Mouse (Mus musculus): ENCODE measurements around the gene Epha8. TPM values are rescaled to one million over a fixed set of nuclear protein-coding genes. Genes with fewer than 3 reads are reported as not detected.

Epha8 gene
- polyA plus RNA-seq (2015; fragmentation: Nextera tagmentation; extraction: Ambion mirVana) = 13.9 and 16.5 TPM in 2 replicates

DNA sequence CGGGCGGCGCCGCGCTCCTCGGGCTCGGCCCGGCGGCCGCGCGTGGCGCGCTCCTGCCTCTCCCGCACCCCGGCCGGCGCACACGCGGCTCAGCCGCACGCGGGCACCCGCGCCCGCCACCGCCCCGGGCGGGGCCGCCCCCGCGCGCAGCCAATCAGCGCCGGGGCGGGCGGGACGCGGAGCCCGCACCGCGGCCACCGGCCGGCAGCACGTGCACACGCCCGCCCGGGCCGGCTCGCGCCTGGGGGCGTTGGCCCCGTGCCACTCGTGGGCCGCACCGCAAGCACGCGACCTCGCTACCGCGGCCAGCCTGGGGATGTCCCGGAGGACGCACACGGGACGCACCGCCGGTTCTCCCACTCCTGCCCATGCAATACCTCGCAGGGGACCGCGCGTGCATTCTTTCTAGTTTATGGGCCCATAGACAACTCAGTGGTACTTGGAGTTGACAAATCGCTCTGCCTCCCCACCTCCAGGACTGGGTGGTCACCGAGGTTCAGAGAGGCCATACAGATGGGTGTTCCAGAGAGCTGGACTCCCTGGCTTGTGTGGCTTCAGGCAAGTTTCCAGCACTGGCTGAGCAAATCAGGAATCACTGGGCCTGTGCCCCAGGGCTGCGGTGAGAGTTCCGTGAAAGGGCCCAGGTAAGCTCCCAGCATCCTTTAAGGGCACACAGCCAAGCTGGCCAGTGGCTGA is at the start of gene Epha8:
Gene Epha8, minus strand, starts transcription at position 66 of the 696 bp plus-strand sequence.
- no peaks in the 10 kb centered on the region for H3K36me3 ChIP-seq
- H3K4me2 ChIP-seq = peak within 1 kb of the TSS; percentile 98
- peaks cover 40% of the 10 kb centered on the region for H3K27me3 ChIP-seq
- H3K4me3 ChIP-seq = peak within 1 kb of the TSS; percentile 54
- no peaks in the 10 kb centered on the region for H3K9me3 ChIP-seq
- 2% methylated on average over 35 of the region's 75 CpGs for WGBS
- peak; percentile 82 for ATAC-seq (ENCODE audit: low FRiP score, low read depth)
- peaks cover 38% of the 10 kb centered on the region for H3K4me1 ChIP-seq (replicated peaks)
- H3K9ac ChIP-seq = peak within 1 kb of the TSS; percentile 56
- H3K27ac ChIP-seq (replicated peaks) = no peak within 1 kb of the TSS

DNA sequence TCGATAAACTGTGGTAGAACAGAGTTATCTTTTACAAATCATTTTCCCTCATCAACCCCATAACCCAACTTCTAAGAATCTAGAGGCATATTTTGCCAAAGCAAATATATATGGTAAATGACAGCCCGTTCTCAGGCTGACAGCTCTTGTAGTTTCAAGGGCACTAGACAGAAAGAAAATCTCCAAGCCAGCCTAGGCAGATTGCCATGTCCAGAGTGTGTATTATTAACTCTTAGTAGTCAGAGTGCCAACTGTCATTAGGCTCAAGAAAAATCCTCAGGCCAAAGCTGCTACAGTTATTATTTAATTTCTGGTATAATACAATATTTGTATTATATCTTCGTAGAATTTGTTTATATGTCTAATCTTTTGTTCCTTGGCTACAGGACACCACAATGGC is 45.2 kb upstream of the Epha8 start:
- no peak for ATAC-seq (ENCODE audit: low FRiP score, low read depth)

DNA sequence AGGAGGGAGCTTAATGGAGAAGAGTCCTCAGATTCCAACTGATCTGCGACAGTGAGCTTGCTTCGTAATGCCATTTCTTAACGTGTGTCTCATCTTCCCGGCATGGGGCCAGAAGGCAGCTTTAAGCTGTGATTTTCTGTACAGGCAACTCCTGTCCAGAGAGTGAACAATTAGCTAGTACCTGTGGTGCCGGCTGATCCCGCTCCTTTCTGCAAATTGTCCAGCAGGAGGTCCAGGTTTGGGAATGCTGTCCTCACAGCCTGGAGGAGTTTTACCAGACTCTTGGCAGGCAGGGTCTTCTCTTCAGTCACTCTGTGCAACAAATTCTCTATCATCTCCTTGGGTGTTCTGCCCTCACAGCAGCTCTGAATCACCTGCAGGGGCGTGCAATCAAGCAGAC is 44.4 kb upstream of the Epha8 start:
- Histone ChIP-seq H3K27me3 (no peaks in the 10 kb centered on the region), H3K27ac (replicated peaks) (no peak overlapping the region; the same call in 1 of the 2 replicates)

More for the DNA sequence above, 45.2 kb upstream of the Epha8 start:
- H3K4me1 ChIP-seq (replicated peaks) = peaks cover 32% of the 10 kb centered on the region
- no peak overlapping the region for H3K4me2 ChIP-seq
- no peak overlapping the region; the same call in 1 of the 2 replicates for H3K27ac ChIP-seq (replicated peaks)
- H3K9me3 ChIP-seq = no peaks in the 10 kb centered on the region
- H3K4me3 ChIP-seq = no peak overlapping the region
- WGBS = 74% methylated on average over 3 of the region's 3 CpGs
- no peaks in the 10 kb centered on the region; the same call in 1 of the 2 replicates for H3K36me3 ChIP-seq
- no peak overlapping the region for H3K9ac ChIP-seq
- no peaks in the 10 kb centered on the region for H3K27me3 ChIP-seq

DNA sequence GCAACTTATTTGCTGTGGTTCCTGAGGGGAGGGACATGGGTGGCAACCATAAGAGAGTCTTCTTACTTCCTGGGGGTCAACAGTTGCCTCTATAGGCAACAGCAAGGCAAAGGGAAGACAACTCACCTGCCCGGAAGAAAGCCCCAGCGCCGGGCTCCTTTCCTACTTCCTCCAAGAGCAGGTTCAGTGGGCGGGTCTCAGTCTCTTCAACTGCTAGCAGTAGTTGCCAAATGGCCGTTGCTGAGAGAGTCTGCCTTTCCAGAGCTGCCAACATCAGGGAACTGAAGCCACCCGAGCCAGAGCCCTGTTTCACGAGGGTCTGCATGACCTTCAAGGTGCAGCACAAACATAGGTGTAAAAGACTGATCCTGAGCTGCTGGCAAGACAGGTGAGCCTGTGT is 41.8 kb upstream of the Epha8 start:
- Histone ChIP-seq H3K27ac (replicated peaks) (no peak overlapping the region), H3K4me2 (no peak overlapping the region), H3K4me3 (no peak overlapping the region), H3K9ac (no peak overlapping the region), H3K27me3 (no peaks in the 10 kb centered on the region), H3K4me1 (replicated peaks) (peaks cover 28% of the 10 kb centered on the region), H3K9me3 (no peaks in the 10 kb centered on the region), H3K36me3 (peaks cover 3% of the 10 kb centered on the region)
- no peak for ATAC-seq (ENCODE audit: low FRiP score, low read depth)
- WGBS = 85% methylated on average over 7 of the region's 7 CpGs

More for the DNA sequence above, 44.4 kb upstream of the Epha8 start:
- Histone ChIP-seq H3K9me3 (no peaks in the 10 kb centered on the region), H3K4me3 (no peak overlapping the region), H3K9ac (no peak overlapping the region), H3K36me3 (no peaks in the 10 kb centered on the region; the same call in 1 of the 2 replicates), H3K4me1 (replicated peaks) (peaks cover 28% of the 10 kb centered on the region), H3K4me2 (no peak overlapping the region)
- ATAC-seq (ENCODE audit: low FRiP score, low read depth) = peak; percentile 6; the same call in 1 of the 2 replicates
- 69% methylated on average over 7 of the region's 7 CpGs for WGBS

DNA sequence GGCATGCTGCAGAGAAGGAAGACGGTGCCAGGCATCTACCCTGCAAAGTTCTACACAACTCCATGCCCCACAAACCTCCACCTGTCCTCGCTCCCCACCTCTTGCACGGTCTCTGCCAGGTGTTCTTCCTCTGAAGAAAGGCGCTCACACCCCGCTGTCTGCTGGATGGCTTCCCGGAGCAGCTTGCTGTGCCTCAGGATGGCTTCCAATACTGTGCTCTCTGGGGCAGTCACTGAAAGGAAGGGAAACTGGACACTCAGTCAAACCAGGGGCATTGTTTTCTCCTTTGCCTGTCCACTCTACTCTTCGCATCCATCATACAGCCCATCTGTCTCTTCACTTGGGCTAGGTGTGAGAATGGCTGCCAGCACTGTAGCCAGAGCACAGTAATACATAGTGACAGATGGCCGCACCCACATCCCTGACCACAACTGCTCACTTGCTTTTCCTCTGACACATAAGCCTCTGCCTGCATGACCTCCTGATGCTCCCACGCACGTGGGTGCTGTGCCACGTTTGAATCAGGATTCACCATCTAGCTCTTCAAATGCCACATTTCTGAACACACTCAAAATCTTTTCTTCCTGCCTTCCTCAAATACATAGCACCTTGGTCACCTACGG is 41.2 kb upstream of the Epha8 start:
- no peaks in the 10 kb centered on the region for H3K9me3 ChIP-seq
- H3K4me1 ChIP-seq (replicated peaks) = peaks cover 28% of the 10 kb centered on the region
- H3K4me3 ChIP-seq = no peak overlapping the region
- H3K27ac ChIP-seq (replicated peaks) = no peak overlapping the region
- peak; percentile 16; the same call in 1 of the 2 replicates for ATAC-seq (ENCODE audit: low FRiP score, low read depth)
- H3K36me3 ChIP-seq = peaks cover 3% of the 10 kb centered on the region
- no peak overlapping the region for H3K4me2 ChIP-seq
- WGBS = 80% methylated on average over 12 of the region's 12 CpGs
- no peaks in the 10 kb centered on the region for H3K27me3 ChIP-seq
- no peak overlapping the region for H3K9ac ChIP-seq

DNA sequence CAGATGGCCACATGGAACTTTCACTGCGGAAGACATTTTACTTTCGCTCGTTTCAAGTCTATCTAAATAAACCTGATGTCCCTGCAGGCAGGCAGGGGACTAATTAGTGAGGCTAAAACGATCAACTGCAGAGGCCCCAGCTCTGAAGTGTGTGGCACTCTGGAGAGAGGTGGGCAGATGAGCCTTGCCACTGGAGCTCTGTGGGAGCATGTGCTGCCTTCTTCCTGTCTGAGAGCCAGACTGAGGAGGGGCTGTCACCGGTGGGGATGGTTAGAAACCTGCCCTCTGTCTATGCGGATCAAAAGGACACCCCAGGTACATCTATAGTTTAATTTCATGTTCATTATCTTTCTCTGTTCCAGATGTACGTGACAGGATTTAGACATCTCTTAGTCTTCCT is 40.3 kb upstream of the Epha8 start:
- no peak for ATAC-seq (ENCODE audit: low FRiP score, low read depth)
- H3K27me3 ChIP-seq = no peaks in the 10 kb centered on the region
- H3K4me1 ChIP-seq (replicated peaks) = peaks cover 28% of the 10 kb centered on the region
- H3K9me3 ChIP-seq = no peaks in the 10 kb centered on the region
- H3K36me3 ChIP-seq = peaks cover 3% of the 10 kb centered on the region
- no peak overlapping the region for H3K4me3 ChIP-seq
- WGBS = 64% methylated on average over 7 of the region's 7 CpGs
- H3K27ac ChIP-seq (replicated peaks) = peak overlapping the region; percentile 44; the same call in 1 of the 2 replicates
- H3K9ac ChIP-seq = no peak overlapping the region
- no peak overlapping the region for H3K4me2 ChIP-seq

DNA sequence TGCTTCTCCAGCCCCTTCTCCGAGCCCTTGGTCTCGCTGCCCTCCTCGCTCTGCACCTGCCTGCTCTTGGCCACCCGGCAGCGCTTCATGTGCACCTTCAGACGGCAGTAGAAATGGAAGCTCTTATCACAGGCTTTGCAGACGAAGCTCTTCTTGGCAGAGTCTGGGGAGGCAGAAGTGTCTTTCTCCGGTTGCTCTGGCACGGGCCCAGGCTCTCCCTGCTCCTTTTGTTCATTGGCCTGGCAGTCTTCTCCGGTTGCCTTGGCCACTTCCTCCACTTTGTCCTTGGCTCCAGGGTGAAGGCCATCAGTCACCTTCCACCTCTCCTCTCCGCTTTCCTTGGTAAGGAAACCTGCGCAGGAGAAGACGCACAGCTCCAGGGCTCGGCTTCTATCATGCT is 38.7 kb upstream of the Epha8 start:
- 76% methylated on average over 14 of the region's 14 CpGs for WGBS
- H3K4me3 ChIP-seq = no peak overlapping the region
- H3K27me3 ChIP-seq = no peaks in the 10 kb centered on the region
- H3K4me2 ChIP-seq = no peak overlapping the region
- no peak overlapping the region for H3K27ac ChIP-seq (replicated peaks)
- peaks cover 3% of the 10 kb centered on the region for H3K36me3 ChIP-seq
- H3K9me3 ChIP-seq = no peaks in the 10 kb centered on the region
- peaks cover 17% of the 10 kb centered on the region for H3K4me1 ChIP-seq (replicated peaks)
- no peak overlapping the region for H3K9ac ChIP-seq
- ATAC-seq (ENCODE audit: low FRiP score, low read depth) = no peak

DNA sequence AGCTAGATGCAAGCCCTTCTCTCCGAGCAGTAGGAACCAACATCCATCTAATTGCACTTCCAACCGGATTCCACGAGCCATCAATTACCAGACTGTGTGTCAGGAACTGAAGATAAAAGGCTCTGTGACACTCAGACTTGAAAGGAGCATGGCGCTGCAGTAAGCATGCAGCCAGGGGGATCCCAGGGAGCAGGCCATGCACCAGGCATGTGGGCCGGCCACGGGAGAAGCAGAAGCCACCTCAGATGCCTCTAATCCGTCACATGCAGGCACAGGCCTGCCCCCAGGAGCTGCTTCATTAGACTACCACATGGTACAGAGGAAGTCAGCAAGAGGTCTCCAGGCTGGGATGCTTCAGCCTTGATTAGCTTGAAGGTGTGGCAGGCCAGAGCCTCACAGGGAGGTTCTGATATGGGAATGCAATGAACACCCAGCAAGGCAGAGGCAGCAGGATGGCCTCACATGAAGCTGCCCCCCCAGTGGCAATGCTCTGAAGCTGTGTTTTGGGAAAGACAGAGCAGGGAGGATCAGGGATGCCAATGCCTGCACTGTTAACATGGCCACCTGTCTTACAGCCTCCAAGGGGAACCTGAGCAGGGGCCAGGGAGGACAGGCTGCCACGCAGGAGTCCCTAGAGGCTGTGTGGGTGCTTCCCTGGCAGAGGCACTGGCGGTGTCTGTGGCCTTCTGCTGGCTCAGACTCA is 25.5 kb upstream of the Epha8 start:
- Histone ChIP-seq H3K36me3 (no peaks in the 10 kb centered on the region), H3K4me1 (replicated peaks) (peaks cover 32% of the 10 kb centered on the region), H3K27ac (replicated peaks) (peak overlapping the region; percentile 26), H3K9me3 (no peaks in the 10 kb centered on the region), H3K9ac (no peak overlapping the region), H3K27me3 (no peaks in the 10 kb centered on the region; the same call in 1 of the 2 replicates), H3K4me2 (no peak overlapping the region), H3K4me3 (no peak overlapping the region)
- ATAC-seq (ENCODE audit: low FRiP score, low read depth) = no peak; the same call in 1 of the 2 replicates
- 51% methylated on average over 9 of the region's 9 CpGs for WGBS

DNA sequence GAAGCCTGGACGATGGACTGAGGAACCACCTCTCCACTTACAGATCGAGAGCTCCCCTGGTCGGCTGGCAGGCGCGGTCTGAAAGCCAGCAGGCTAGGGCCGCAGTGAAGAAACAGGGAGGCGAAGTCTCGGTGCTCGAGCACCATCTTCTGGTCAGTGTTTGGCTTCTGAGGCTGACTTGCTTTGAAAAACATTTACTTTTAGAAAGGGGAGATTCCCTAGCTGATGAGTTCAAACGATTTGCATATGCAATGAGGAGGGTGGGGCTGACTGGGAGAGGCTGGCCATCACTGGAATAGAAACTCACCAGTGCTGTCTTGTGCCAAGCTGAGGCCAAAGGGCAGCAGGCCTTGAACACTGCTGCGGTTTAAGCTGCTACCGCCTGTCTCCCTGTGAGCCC is 24.7 kb upstream of the Epha8 start:
- peaks cover 32% of the 10 kb centered on the region for H3K4me1 ChIP-seq (replicated peaks)
- no peak overlapping the region for H3K9ac ChIP-seq
- no peak overlapping the region for H3K4me2 ChIP-seq
- H3K36me3 ChIP-seq = no peaks in the 10 kb centered on the region
- no peaks in the 10 kb centered on the region for H3K9me3 ChIP-seq
- H3K27ac ChIP-seq (replicated peaks) = peak overlapping the region; percentile 26
- WGBS = 7% methylated on average over 12 of the region's 12 CpGs
- ATAC-seq (ENCODE audit: low FRiP score, low read depth) = peak; percentile 82
- H3K27me3 ChIP-seq = no peaks in the 10 kb centered on the region; the same call in 1 of the 2 replicates
- H3K4me3 ChIP-seq = no peak overlapping the region

DNA sequence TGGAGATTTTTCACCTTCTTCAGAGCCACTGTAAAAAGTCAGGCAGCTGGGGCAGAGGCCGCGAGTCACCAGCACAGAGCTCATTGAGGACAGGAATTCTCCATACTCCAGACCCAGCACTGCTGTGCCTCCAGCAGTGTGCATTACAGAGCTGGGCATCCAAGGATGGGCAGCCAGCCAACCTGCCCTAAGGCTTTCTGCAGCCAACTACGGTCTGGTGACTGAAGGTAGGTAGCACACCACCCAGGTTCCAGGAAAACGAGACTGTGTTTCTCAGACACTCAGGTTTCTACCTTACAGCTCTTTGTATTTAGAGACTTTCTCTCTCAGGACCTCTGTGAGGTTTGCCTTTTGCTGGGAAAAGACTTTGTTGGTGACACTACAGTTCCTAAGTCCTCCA is 24.3 kb upstream of the Epha8 start:
- 0 out of 2 replicates have a peak, but pooled peaks have one; percentile 4 for ATAC-seq (ENCODE audit: low FRiP score, low read depth)
- Histone ChIP-seq H3K36me3 (no peaks in the 10 kb centered on the region), H3K4me3 (no peak overlapping the region), H3K27me3 (no peaks in the 10 kb centered on the region; the same call in 1 of the 2 replicates), H3K9me3 (no peaks in the 10 kb centered on the region), H3K4me1 (replicated peaks) (peaks cover 32% of the 10 kb centered on the region), H3K4me2 (no peak overlapping the region), H3K9ac (no peak overlapping the region), H3K27ac (replicated peaks) (no peak overlapping the region)
- 61% methylated on average over 4 of the region's 4 CpGs for WGBS

DNA sequence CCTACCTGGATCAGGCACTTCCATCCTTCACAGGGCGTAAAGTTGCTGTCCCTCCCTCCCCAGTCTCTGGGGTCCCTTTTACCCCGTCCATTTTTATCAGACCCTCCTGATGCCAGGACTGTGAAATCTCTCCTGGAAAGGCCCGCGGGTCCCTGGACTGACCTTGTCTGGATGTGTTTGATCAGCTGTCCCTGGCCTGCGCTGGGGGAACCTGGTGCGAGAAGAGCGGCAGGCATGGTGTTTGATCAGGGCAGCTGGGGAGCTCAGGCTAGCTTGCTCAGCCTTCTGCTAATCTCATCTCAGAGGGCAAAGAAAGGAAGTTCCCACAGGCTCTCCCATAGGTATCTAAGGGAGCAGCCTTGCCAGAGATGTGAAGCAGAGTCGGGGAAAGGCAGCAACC is 20.6 kb upstream of the Epha8 start:
- no peak for ATAC-seq (ENCODE audit: low FRiP score, low read depth)
- Histone ChIP-seq H3K4me1 (replicated peaks) (peaks cover 18% of the 10 kb centered on the region), H3K36me3 (no peaks in the 10 kb centered on the region), H3K27me3 (no peaks in the 10 kb centered on the region; the same call in 1 of the 2 replicates), H3K4me2 (no peak overlapping the region), H3K9me3 (no peaks in the 10 kb centered on the region), H3K9ac (no peak overlapping the region), H3K27ac (replicated peaks) (no peak overlapping the region), H3K4me3 (no peak overlapping the region)
- 70% methylated on average over 8 of the region's 8 CpGs for WGBS

DNA sequence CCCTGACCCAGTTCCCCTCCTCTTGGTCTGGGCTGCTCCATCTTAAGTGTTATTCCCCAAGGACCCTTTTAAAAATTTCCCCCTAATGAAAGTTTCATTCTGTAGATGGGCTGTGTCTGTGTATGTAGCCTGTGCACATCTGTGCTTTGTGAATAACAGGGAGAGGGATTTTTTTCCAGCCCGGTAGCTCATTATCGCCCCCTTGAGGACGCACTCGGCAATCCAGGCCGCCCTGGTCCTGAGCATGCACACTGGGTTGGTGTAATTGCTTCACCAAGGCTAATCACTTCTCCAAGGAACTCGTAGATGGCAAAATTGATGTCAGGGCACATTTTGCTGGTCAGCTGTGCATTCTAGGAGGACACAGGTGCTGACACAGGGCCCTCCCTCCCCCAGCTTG is 14.3 kb upstream of the Epha8 start:
- Histone ChIP-seq H3K4me2 (no peak overlapping the region), H3K9me3 (no peaks in the 10 kb centered on the region), H3K4me1 (replicated peaks) (peaks cover 38% of the 10 kb centered on the region), H3K27ac (replicated peaks) (no peak overlapping the region), H3K36me3 (no peaks in the 10 kb centered on the region), H3K27me3 (no peaks in the 10 kb centered on the region; the same call in 1 of the 2 replicates), H3K4me3 (no peak overlapping the region), H3K9ac (no peak overlapping the region)
- ATAC-seq (ENCODE audit: low FRiP score, low read depth) = no peak
- WGBS = 6% methylated on average over 6 of the region's 6 CpGs

Measured in hindbrain, embryonic 15.5 days (tissue).